Mouse (Mus musculus) kidney, embryonic 14.5 days (tissue): Measurements from ENCODE around the gene Ascl2. TPM values are rescaled to one million over a fixed set of nuclear protein-coding genes. Genes with fewer than 3 reads are reported as not detected.

Experiments
- ATAC-seq: fragments of 200-750 bp; cut with Nextera tagmentation; 2 replicates; pipeline ENCODE4 v1.8.0; 2017; ENCODE audit warnings: moderate number of reproducible peaks, mild to moderate bottlenecking, moderate TSS enrichment, moderate library complexity; ENCODE audit not compliant: low FRiP score, low TSS enrichment
- H3K27ac ChIP-seq: fragments of 300-500 bp; sonication (generic); 2 replicates; pipeline ENCODE4 v1.5.1; 2014; ENCODE audit warnings: low read depth, mild to moderate bottlenecking, low read length, moderate library complexity, mixed read lengths
- H3K27me3 ChIP-seq: fragments of 300-500 bp; sonication (generic); 2 replicates; pipeline ENCODE4 v1.6.1; 2014; ENCODE audit warnings: mild to moderate bottlenecking, low read length; ENCODE audit not compliant: control insufficient read depth, insufficient read depth
- H3K36me3 ChIP-seq: fragments of 300-500 bp; sonication (generic); 2 replicates; pipeline ENCODE4 v1.6.1; 2014; ENCODE audit warnings: low read length, mixed read lengths; ENCODE audit not compliant: control insufficient read depth, insufficient read depth
- H3K4me1 ChIP-seq: fragments of 300-500 bp; sonication (generic); 2 replicates; pipeline ENCODE4 v1.6.1; 2014; ENCODE audit warnings: low read length, mixed read lengths; ENCODE audit not compliant: control insufficient read depth, insufficient read depth
- H3K4me2 ChIP-seq: fragments of 300-500 bp; sonication (generic); replicated peaks from 2 replicates; pipeline ENCODE4 v1.6.1; 2014; ENCODE audit warnings: low read depth, mild to moderate bottlenecking, low read length
- H3K4me3 ChIP-seq: fragments of 300-500 bp; sonication (generic); 2 replicates; pipeline ENCODE4 v1.5.1; 2014; ENCODE audit warnings: mild to moderate bottlenecking, low read length
- H3K9ac ChIP-seq: fragments of 300-500 bp; sonication (generic); 2 replicates; pipeline ENCODE4 v1.6.1; 2014; ENCODE audit warnings: low read depth, mild to moderate bottlenecking, low read length, moderate library complexity
- H3K9me3 ChIP-seq: fragments of 300-500 bp; sonication (generic); 2 replicates; pipeline ENCODE4 v1.6.1; 2016; ENCODE audit warnings: low read length; ENCODE audit not compliant: control insufficient read depth
- WGBS: fragments of 180-500 bp; shearing (Covaris S2); extraction: QIAGEN DNeasy Blood & Tissue Kit; methylation state at CpG from one replicate; pipeline ENCODE4 v1.1.7; 2014; 5-methylcytosine and 5-hydroxymethylcytosine counted together
- polyA plus RNA-seq: library from polyadenylated mRNA; unstranded; fragments of >200 nt; fragmentation: Nextera tagmentation; extraction: Ambion mirVana; gene quantifications from 2 replicates; pipeline ENCODE4 v1.2.1, GENCODE M21; 2014

Gene Ascl2
- polyA plus RNA-seq, 1 experiment from 2014 or later, result 0.43 TPM

GRCm38 (mm10) chr7:143005344-143006096 is 36.5 kb upstream of the Ascl2 start:
- H3K27ac ChIP-seq, result no peak overlapping the region
- no peak for ATAC-seq
- H3K4me1 ChIP-seq, result peaks cover 23% of the 10 kb centered on the region
- WGBS, result 86% methylated on average over 6 of the region's 6 CpGs
- H3K9me3 ChIP-seq, result no peaks in the 10 kb centered on the region
- H3K36me3 ChIP-seq, result no peaks in the 10 kb centered on the region
- no peaks in the 10 kb centered on the region for H3K27me3 ChIP-seq
- no peak overlapping the region for H3K4me2 ChIP-seq
- no peak overlapping the region for H3K4me3 ChIP-seq
- no peak overlapping the region for H3K9ac ChIP-seq

- WGBS, result 77% methylated on average over 4 of the region's 4 CpGs
- no peak for ATAC-seq
- Histone ChIP-seq H3K27ac (no peak within 1 kb of the TSS), H3K9ac (no peak within 1 kb of the TSS), H3K4me3 (no peak within 1 kb of the TSS), H3K27me3 (no peaks in the 10 kb centered on the region), H3K36me3 (no peaks in the 10 kb centered on the region), H3K9me3 (no peaks in the 10 kb centered on the region), H3K4me2 (no peak within 1 kb of the TSS), H3K4me1 (peaks cover 20% of the 10 kb centered on the region)
Observed at GRCm38 (mm10) chr7:143004727-143005343, 35.8 kb upstream of the Ascl2 start, which contains the start of gene Tspan32. Gene Tspan32 (plus strand): TSS chr7:143005046.

- Histone ChIP-seq H3K27me3 (no peaks in the 10 kb centered on the region), H3K9ac (no peak overlapping the region), H3K4me1 (0 out of 2 replicates have a peak, but pooled peaks cover 8% of the 10 kb centered on the region), H3K36me3 (no peaks in the 10 kb centered on the region), H3K9me3 (no peaks in the 10 kb centered on the region), H3K4me3 (no peak overlapping the region), H3K4me2 (no peak overlapping the region), H3K27ac (no peak overlapping the region)
- no peak for ATAC-seq
- 15% methylated on average over 3 of the region's 3 CpGs for WGBS
Observed at GRCm38 (mm10) chr7:143002679-143003078, 33.6 kb upstream of the Ascl2 start.

GRCm38 (mm10) chr7:142997403-142998150 is 28.5 kb upstream of the Ascl2 start:
- H3K4me1 ChIP-seq, result no peaks in the 10 kb centered on the region

GRCm38 (mm10) chr7:142996998-142997397 is 27.9 kb upstream of the Ascl2 start:
- Histone ChIP-seq H3K9me3 (no peaks in the 10 kb centered on the region), H3K27ac (no peak overlapping the region), H3K4me2 (no peak overlapping the region), H3K4me1 (no peaks in the 10 kb centered on the region), H3K36me3 (no peaks in the 10 kb centered on the region), H3K9ac (no peak overlapping the region), H3K4me3 (no peak overlapping the region), H3K27me3 (no peaks in the 10 kb centered on the region)
- WGBS, result 85% methylated on average over 2 of the region's 2 CpGs
- ATAC-seq, result no peak

More at GRCm38 (mm10) chr7:142997403-142998150, 28.5 kb upstream of the Ascl2 start:
- 64% methylated on average over 3 of the region's 3 CpGs for WGBS
- ATAC-seq, result no peak
- Histone ChIP-seq H3K4me2 (no peak overlapping the region), H3K36me3 (no peaks in the 10 kb centered on the region), H3K9ac (no peak overlapping the region), H3K27ac (no peak overlapping the region), H3K27me3 (no peaks in the 10 kb centered on the region), H3K4me3 (no peak overlapping the region), H3K9me3 (no peaks in the 10 kb centered on the region)

- Histone ChIP-seq H3K9me3 (no peaks in the 10 kb centered on the region), H3K9ac (no peak overlapping the region), H3K27ac (no peak overlapping the region), H3K4me1 (no peaks in the 10 kb centered on the region), H3K36me3 (no peaks in the 10 kb centered on the region), H3K27me3 (no peaks in the 10 kb centered on the region), H3K4me3 (no peak overlapping the region), H3K4me2 (no peak overlapping the region)
- ATAC-seq, result no peak
- 65% methylated on average over 3 of the region's 3 CpGs for WGBS
Observed at GRCm38 (mm10) chr7:142995630-142996338, 26.7 kb upstream of the Ascl2 start.

- ATAC-seq, result no peak
- Histone ChIP-seq H3K4me3 (no peak overlapping the region), H3K9me3 (no peaks in the 10 kb centered on the region), H3K36me3 (no peaks in the 10 kb centered on the region), H3K4me1 (no peaks in the 10 kb centered on the region), H3K9ac (no peak overlapping the region), H3K4me2 (no peak overlapping the region), H3K27me3 (no peaks in the 10 kb centered on the region), H3K27ac (no peak overlapping the region)
Observed at GRCm38 (mm10) chr7:142995004-142995403, 25.9 kb upstream of the Ascl2 start.

GRCm38 (mm10) chr7:142987718-142988117 is 18.7 kb upstream of the Ascl2 start:
- Histone ChIP-seq H3K27me3 (no peaks in the 10 kb centered on the region), H3K9ac (no peak overlapping the region), H3K9me3 (no peaks in the 10 kb centered on the region), H3K4me2 (no peak overlapping the region), H3K4me1 (no peaks in the 10 kb centered on the region), H3K4me3 (no peak overlapping the region), H3K27ac (no peak overlapping the region), H3K36me3 (no peaks in the 10 kb centered on the region)
- 86% methylated on average over 3 of the region's 3 CpGs for WGBS
- no peak for ATAC-seq
